Mouse (Mus musculus) testis, postnatal 10 days (tissue): ENCODE data around the gene Itga4.

Experiments
- DNase-seq: peaks from one replicate; pipeline ENCODE4 v3.0.0; 2021; ENCODE audit warnings: low spot score

The Itga4 gene

DNA sequence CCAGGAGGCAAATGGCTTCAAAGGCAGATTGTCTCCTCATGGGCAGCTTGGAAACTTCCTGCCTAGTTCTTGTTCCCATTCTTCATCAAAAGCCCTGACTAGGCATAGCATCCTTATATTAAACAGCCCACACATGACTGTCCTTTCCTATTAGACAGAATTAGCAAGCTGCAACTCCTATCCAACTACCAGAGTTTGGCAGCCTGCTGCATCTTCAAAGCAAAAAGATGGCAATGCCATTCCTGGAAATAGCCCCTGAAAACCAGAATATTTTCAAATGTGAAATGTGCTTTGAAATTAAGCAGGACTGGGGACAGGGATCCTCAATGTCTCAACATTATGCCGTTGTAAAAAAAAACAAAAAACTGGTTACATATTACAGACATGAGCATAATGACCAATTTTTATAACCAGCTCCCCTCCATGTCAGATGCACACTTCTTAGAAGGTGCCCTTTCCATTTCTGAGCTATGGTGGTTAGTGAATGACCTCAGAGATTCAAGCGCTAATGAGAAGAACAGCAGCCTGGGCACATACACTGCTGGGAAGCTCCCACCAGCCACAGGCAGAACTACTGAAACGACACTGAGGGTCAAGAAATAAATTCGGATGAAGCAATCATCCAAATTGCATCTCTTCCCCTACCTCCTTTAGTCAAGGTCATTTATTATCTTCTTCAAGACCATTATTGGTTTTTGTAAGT, 97.0 kb downstream of the Itga4 start:
- DNase-seq, result no peak

- no peak for DNase-seq
These were observed 99.5 kb downstream of the Itga4 start for GRCm38 (mm10) chr2:79354773-79355172.

DNA sequence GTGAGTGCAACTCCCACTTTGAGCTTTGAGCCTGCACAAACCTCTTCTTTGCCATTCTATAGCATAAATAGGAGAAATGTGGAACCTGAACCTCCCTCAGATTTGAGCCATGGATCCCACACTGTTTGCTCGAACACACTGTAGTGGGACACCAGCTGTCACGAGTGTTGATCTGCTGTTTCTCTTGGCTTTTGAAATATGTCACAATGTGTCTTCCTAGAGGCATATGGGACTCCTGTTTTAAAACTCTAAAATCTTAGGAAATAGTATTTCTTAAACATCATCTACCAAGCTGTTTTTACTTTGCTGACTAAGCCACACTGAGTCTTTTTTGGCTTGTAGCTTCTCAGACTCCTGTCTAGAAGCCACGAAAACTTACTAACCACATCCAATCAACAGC, 102.6 kb downstream of the Itga4 start:
- DNase-seq, result no peak

GRCm38 (mm10) chr2:79362029-79362428, 106.8 kb downstream of the Itga4 start:
- DNase-seq, result no peak

DNA sequence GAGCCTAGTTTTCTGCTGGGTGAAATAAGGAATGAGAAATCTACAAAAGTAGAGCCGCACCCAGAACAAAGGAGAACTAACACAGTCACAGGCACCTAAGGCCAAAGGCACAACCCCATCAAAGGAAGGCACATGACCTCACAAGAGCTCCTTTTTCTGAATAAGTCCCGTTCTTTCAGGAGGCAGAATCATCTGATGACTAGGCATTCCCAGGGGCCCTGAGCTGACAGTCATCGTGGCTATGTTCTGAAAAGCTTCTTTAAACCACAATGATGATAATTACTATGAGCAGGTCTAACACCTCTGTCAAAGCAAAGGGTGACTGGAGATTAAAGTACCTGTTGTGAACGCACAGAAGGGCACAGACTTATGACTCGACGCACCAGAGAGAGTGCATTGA, 108.7 kb downstream of the Itga4 start:
- DNase-seq, result no peak

DNA sequence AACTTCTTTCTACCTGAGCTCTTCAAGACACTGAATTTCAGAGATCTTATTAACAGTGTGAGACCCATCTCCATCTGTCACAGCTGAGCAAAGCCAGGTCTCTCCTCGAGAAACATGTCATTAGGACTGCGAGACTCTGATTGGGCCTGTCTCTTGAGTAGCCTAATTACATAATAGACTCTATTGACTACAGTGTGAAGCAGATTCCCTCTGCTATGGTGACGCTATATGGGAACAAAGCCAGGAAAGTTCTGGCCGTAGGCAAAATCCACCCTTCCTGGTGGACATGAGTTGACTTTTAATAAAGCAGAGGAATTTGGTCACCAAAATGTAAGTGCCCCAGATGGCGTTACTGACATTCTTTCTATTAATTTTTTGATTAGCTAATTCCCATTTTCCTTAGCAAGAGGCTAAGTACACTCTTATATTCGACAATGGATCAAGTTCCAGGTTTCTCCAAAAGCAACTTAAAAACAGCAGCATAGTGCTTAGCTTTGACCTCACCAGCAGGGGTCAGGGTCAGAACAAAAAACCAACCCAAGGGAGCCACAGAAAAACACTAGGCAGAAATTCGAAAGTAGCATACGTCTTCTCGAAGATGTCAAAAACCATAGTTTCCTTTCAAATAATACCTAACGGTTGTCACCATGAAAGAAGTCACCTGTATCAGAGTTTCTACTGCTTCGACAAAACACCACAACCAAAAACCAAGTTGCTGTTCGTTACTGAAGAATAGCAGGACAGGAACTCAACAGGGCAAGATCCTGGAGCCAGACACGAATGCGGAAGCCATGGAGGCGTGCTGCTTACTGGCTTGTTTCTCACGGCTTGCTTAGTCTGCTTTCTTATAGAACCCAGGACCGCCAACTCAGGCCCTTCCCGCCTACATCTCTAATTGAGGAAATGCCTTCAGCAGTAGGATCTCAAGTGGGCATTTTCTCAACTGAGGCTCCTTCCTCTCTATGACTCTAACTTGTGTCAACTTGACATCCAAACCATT, 112.5 kb downstream of the Itga4 start:
- no peak for DNase-seq

- DNase-seq, result no peak
These were observed 113.4 kb downstream of the Itga4 start for GRCm38 (mm10) chr2:79368661-79369060.

GRCm38 (mm10) chr2:79369061-79369524, 113.9 kb downstream of the Itga4 start:
- no peak for DNase-seq

DNA sequence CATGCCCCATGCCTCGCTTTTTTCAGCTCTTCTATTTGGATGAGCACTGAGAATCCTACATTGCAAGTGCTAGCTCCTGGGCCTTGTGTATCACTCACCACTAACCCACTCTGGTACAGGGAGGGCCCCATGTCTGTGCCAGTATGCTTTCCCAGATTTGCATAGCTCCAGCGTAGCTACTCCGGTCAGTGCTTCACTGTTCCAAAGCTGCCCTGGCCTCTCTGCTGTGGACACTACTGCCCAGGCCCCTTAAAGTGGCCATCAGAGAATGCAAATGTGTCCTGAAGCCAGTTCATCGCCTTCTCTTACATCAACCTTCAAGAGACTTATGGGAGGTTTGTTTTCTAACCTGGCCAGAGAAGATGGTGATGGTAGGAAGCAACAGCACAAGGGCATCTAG, 114.7 kb downstream of the Itga4 start:
- no peak for DNase-seq

DNA sequence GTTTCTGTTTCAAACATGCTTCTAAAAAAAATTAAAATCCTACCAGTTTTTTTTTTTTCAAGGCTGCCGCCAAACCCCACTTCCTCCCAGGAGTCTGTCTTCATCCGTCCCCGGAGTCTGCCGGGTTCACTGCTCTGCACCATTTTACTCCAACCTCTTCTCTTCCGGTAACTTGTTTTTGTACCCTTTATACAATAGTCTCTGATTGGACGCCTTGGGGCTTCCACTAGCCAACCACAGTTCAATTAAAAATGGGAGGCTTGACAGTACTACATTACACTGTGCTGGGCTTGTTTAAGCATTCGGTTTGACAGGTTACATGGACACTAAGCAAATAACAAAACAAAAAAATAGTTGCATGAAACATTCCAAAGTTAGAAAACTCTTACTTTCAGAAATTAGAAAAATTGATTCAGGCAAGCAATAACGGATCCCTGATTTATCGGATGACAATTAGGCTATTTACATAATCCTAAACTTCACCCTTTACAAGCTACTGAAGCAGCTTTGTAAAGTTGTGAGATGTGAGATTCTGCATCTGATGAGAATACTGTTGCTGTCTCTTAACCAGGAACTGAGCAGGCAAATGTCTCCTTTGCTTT, 115.6 kb downstream of the Itga4 start:
- DNase-seq, result no peak

GRCm38 (mm10) chr2:79371326-79372153, 116.3 kb downstream of the Itga4 start:
- DNase-seq, result no peak

DNA sequence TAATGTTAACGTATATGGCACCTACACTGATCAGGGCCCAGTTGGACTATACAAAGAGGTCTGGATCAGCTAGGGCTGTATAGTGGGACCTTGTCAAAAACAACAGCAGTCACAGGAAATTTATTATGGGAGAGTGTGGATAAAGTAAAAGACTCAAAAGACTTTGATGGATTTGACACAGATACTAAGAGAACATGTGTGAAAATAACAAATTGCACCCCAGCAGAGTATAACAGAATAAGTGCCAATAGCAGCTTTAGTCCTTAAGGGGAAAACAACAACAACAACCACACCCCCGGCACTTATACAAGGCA, 116.9 kb downstream of the Itga4 start:
- no peak for DNase-seq

DNA sequence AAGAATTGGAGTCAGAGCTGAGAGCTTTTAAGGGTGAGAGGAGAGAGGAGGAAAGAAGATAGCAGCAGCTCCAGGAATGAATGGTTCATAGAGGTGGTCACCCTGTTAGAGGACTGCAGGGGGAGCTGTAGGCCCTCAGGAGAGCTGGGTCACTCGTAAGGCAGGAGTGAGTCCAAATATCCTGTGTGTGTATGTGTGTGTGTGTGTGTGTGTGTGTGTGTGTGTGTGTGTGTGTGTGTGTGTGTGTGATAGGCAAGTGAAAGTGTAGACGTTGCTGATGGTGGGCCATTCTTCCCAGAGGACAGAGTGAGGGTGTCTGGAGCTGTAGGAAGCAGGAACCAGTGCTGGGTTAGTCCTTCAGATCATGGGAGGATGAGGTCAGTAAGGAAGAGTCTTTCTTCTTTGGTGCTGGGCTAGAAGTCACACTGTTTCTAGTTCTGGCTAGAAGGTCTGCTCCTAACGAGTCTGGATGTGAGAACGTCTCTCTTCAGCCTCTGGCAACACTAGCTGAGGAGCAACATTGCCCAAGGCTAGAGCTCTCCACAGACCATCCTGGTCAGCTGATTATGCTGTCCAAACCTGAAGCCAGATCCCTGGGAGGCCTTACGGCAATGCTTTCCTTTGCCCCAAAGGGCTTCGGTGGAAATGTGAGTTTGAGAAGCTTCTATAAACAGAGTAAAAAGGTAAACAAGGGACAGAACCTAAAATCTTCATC, 117.4 kb downstream of the Itga4 start:
- DNase-seq, result no peak

DNA sequence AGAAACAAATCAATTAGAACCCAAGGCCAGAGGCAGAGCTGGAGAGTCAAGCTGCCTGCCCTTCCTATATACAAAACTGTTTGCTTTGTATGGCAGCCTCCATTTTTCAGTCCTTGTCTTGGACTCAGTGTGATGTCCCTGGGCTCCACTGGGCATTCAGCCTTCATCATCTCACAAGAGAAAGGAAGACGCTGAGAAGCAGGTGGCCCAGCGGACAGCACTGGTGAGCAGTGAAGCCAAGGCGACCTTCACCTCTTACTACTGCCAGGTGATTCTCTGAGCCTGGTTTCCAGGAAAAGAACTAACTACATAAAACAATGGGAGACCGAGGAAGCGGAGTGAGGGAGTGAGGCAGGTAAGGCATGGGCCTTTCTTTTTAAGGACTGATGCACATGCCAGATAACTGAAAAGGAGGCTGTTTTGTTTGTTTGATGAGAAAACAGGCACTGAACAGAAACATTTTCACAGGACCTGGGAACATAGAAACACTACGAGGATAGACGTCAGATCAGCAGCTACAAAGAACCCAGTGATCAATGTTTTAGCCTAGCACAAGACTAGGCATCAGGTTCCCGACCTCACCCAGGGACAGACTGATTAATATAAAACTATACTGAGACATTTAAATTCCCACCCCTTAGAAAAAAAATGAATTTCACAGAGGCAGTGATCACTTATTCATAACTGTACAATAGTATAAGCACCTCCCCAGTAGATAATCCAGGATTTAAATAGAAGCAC, 123.3 kb downstream of the Itga4 start:
- no peak for DNase-seq

- DNase-seq, result no peak
These were observed 124.1 kb downstream of the Itga4 start for GRCm38 (mm10) chr2:79379087-79380041.
